ENCODE assay signal across 24 mouse cellular contexts in the genomic region with DNA sequence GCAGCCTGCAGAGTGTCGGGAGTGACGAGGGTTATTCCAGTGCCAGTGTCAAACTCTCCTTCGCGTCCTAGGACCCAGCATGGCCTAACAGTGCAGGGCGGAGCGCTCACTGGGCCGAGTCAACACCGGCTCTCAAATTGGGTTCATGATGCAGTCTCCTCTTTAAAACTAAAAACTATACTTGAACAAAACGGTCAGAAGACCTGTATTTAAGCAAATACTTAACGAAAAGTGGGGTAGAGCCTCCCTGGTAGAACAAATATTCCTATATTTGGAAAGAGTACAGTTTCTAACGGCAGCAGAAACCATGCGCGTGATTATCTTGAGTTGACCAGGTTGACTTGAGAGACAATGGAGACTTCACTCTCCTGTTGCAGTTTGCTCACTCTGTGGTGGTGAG. TPM values are rescaled to one million over a fixed set of nuclear protein-coding genes. Genes with fewer than 3 reads are reported as not detected.
"Had no signal": no experiment of that assay in that cellular context is flagged by ENCODE, and none has a peak within 500 bp of the region (broad histone marks: within the 10 kb centered on the region; RNA-seq: fewer than 3 reads in every experiment).

A gene (minus strand): TSS at position 101 of the 400 bp plus-strand sequence.

- H3K4me2 ChIP-seq: limb, embryonic 15.5 days; liver, embryonic 11.5 days; lung, embryonic 14.5 days; midbrain, embryonic 12.5 days; midbrain, embryonic 15.5 days; neural tube, embryonic 12.5 days; neural tube, embryonic 15.5 days had no signal

- H3K27me3 ChIP-seq: limb, embryonic 15.5 days; midbrain, embryonic 12.5 days; midbrain, embryonic 15.5 days; neural tube, embryonic 12.5 days; neural tube, embryonic 15.5 days had no signal

- DNase-seq: kidney, adult 8-10 months; kidney, postnatal 25 days; layer of hippocampus, postnatal 36 days; liver, postnatal 0 days; lung, embryonic 14.5 days; right cerebral cortex, adult 18-20 months; right cerebral cortex, postnatal 14 days; right cerebral cortex, postnatal 4 days; thymus, adult 18-20 months; thymus, postnatal 4 days had no signal

- H3K4me1 ChIP-seq: neural tube, embryonic 12.5 days had no signal

- H3K4me3 ChIP-seq: left cerebral cortex, adult 2 months; limb, embryonic 15.5 days; midbrain, embryonic 12.5 days; midbrain, embryonic 15.5 days; neural tube, embryonic 12.5 days; neural tube, embryonic 15.5 days had no signal

- ATAC-seq: intestine, postnatal 0 days; liver, postnatal 0 days; lung, postnatal 0 days; midbrain, embryonic 15.5 days had no signal

- H3K27ac ChIP-seq: liver, embryonic 14.5 days; macrophage; midbrain, embryonic 12.5 days; midbrain, embryonic 15.5 days; neural tube, embryonic 12.5 days; neural tube, embryonic 15.5 days had no signal

- H3K9ac ChIP-seq: limb, embryonic 15.5 days; liver, embryonic 14.5 days; liver, postnatal 0 days; lung, embryonic 14.5 days; midbrain, embryonic 12.5 days; midbrain, embryonic 15.5 days; neural tube, embryonic 12.5 days; neural tube, embryonic 15.5 days had no signal

- H3K9me3 ChIP-seq: limb, embryonic 15.5 days; midbrain, embryonic 12.5 days; midbrain, embryonic 15.5 days; neural tube, embryonic 12.5 days; neural tube, embryonic 15.5 days had no signal

RNA-seq across cellular contexts. Expression of the gene that starts here (rescaled TPM):
- polyA plus RNA-seq: intestine, postnatal 0 days; kidney, embryonic 16.5 days; limb, embryonic 15.5 days; liver, embryonic 11.5 days; liver, embryonic 14.5 days; liver, postnatal 0 days; lung, postnatal 0 days; macrophage; midbrain, embryonic 12.5 days; midbrain, embryonic 15.5 days; neural tube, embryonic 12.5 days; neural tube, embryonic 15.5 days; stomach, embryonic 14.5 days; testis, adult 2 months had no signal
